Mouse (Mus musculus) stomach, embryonic 16.5 days (tissue): ENCODE results near the gene Wdr90. TPM values are rescaled to one million over a fixed set of nuclear protein-coding genes. Genes with fewer than 3 reads are reported as not detected.

Experiments used
- ATAC-seq: fragments of 200-750 bp; cut with Nextera tagmentation; 2 replicates; pipeline ENCODE4 v1.8.0; 2017; ENCODE audit warnings: moderate number of reproducible peaks, moderate TSS enrichment; ENCODE audit not compliant: insufficient read depth, low FRiP score
- H3K27ac ChIP-seq: fragments of 300-500 bp; sonication (generic); 2 replicates; pipeline ENCODE4 v1.5.1; 2014; ENCODE audit warnings: low read length
- H3K27me3 ChIP-seq: fragments of 300-500 bp; sonication (generic); 2 replicates; pipeline ENCODE4 v1.6.1; 2014; ENCODE audit warnings: low read length, control low read depth, mixed read lengths; ENCODE audit not compliant: control insufficient read depth, insufficient read depth
- H3K36me3 ChIP-seq: fragments of 300-500 bp; sonication (generic); 2 replicates; pipeline ENCODE4 v1.6.1; 2014; ENCODE audit warnings: low read length; ENCODE audit not compliant: control insufficient read depth, insufficient read depth
- H3K4me1 ChIP-seq: fragments of 300-500 bp; sonication (generic); 2 replicates; pipeline ENCODE4 v1.6.1; 2014; ENCODE audit warnings: low read length, control low read depth, mixed read lengths; ENCODE audit not compliant: control insufficient read depth, insufficient read depth
- H3K4me2 ChIP-seq: fragments of 300-500 bp; sonication (generic); 2 replicates; pipeline ENCODE4 v1.6.1; 2014; ENCODE audit warnings: low read depth, low read length, mixed read lengths
- H3K4me3 ChIP-seq: fragments of 300-500 bp; sonication (generic); replicated peaks from 2 replicates; pipeline ENCODE4 v1.5.1; 2014; ENCODE audit warnings: mild to moderate bottlenecking, low read length
- H3K9ac ChIP-seq: fragments of 300-500 bp; sonication (generic); 2 replicates; pipeline ENCODE4 v1.6.1; 2014; ENCODE audit warnings: low read length
- H3K9me3 ChIP-seq: fragments of 300-500 bp; sonication (generic); replicated peaks from 2 replicates; pipeline ENCODE4 v1.6.1; 2016; ENCODE audit warnings: low read length, control low read depth; ENCODE audit not compliant: control insufficient read depth
- WGBS: fragments of 180-500 bp; shearing (Covaris S2); extraction: QIAGEN DNeasy Blood & Tissue Kit; methylation state at CpG from one replicate; pipeline ENCODE4 v1.1.7; 2014; 5-methylcytosine and 5-hydroxymethylcytosine counted together
- polyA plus RNA-seq: library from polyadenylated mRNA; unstranded; fragments of >200 nt; fragmentation: Nextera tagmentation; extraction: Ambion mirVana; gene quantifications from 2 replicates; pipeline ENCODE4 v1.2.1, GENCODE M21; 2015

Wdr90 gene
- 20.9 and 22.1 TPM in 2 replicates for polyA plus RNA-seq

- Histone ChIP-seq H3K27me3 (no peaks in the 10 kb centered on the region), H3K36me3 (0 out of 2 replicates have a peak, but pooled peaks cover 3% of the 10 kb centered on the region), H3K9me3 (no peaks in the 10 kb centered on the region), H3K27ac (peak within 1 kb of the TSS; percentile 75), H3K4me1 (peaks cover 14% of the 10 kb centered on the region), H3K4me2 (peak within 1 kb of the TSS; percentile 96), H3K4me3 (peak within 1 kb of the TSS; percentile 82), H3K9ac (peak within 1 kb of the TSS; percentile 90)
- peak; percentile 94 for ATAC-seq
- 2% methylated on average over 65 of the region's 65 CpGs for WGBS
These were observed at the start of gene Wdr90 for GRCm38 (mm10) chr17:25860832-25861703. Gene Wdr90, minus strand, starts transcription at chr17:25861501.

GRCm38 (mm10) chr17:25907640-25908039 is 46.3 kb upstream of the Wdr90 start:
- Histone ChIP-seq H3K4me1 (no peaks in the 10 kb centered on the region), H3K4me3 (no peak overlapping the region), H3K9ac (no peak overlapping the region), H3K27me3 (no peaks in the 10 kb centered on the region), H3K9me3 (no peaks in the 10 kb centered on the region), H3K4me2 (no peak overlapping the region), H3K27ac (no peak overlapping the region), H3K36me3 (no peaks in the 10 kb centered on the region)
- no peak for ATAC-seq
- 87% methylated on average over 2 of the region's 2 CpGs for WGBS

- H3K4me3 ChIP-seq, result no peak overlapping the region
- 78% methylated on average over 3 of the region's 3 CpGs for WGBS
- H3K27me3 ChIP-seq, result no peaks in the 10 kb centered on the region
- no peak for ATAC-seq
- H3K4me1 ChIP-seq, result no peaks in the 10 kb centered on the region
- H3K36me3 ChIP-seq, result 0 out of 2 replicates have a peak, but pooled peaks cover 8% of the 10 kb centered on the region
- H3K27ac ChIP-seq, result no peak overlapping the region
- no peaks in the 10 kb centered on the region for H3K9me3 ChIP-seq
- no peak overlapping the region for H3K4me2 ChIP-seq
- H3K9ac ChIP-seq, result no peak overlapping the region
These were observed 41.8 kb upstream of the Wdr90 start for GRCm38 (mm10) chr17:25903061-25903460.

- H3K4me1 ChIP-seq, result no peaks in the 10 kb centered on the region
- no peak overlapping the region for H3K4me3 ChIP-seq
- ATAC-seq, result no peak
These were observed 38.9 kb upstream of the Wdr90 start for GRCm38 (mm10) chr17:25900193-25900592.

DNA sequence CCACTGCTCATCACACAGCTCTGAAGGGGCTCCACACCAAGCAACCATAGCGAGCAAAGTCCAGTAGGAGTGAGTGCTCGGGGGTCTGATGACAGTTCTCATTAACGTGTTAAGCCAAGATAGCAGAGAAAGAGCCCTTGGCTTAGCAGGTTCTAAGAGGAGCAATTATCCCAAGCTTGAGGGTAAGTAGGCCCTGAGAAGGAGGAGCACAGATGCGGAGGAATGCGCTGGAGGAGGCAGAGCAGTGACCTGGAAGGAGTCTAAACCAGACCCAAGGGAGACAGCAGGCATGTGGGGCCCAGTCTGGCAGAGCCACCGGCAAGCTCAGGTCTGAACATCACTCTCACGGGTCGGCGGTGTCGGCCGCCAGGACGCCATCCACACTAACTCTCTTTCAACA is 34.6 kb upstream of the Wdr90 start:
- WGBS, result 71% methylated on average over 12 of the region's 12 CpGs
- Histone ChIP-seq H3K27ac (no peak overlapping the region), H3K27me3 (no peaks in the 10 kb centered on the region), H3K4me1 (no peaks in the 10 kb centered on the region), H3K9me3 (no peaks in the 10 kb centered on the region), H3K4me3 (no peak overlapping the region), H3K36me3 (0 out of 2 replicates have a peak, but pooled peaks cover 7% of the 10 kb centered on the region), H3K9ac (no peak overlapping the region), H3K4me2 (no peak overlapping the region)
- no peak for ATAC-seq

More at GRCm38 (mm10) chr17:25900193-25900592, 38.9 kb upstream of the Wdr90 start:
- Histone ChIP-seq H3K27ac (no peak overlapping the region), H3K27me3 (no peaks in the 10 kb centered on the region), H3K9ac (no peak overlapping the region), H3K36me3 (0 out of 2 replicates have a peak, but pooled peaks cover 8% of the 10 kb centered on the region), H3K9me3 (no peaks in the 10 kb centered on the region), H3K4me2 (no peak overlapping the region)
- WGBS, result 97% methylated on average over 1 of the region's 1 CpGs

DNA sequence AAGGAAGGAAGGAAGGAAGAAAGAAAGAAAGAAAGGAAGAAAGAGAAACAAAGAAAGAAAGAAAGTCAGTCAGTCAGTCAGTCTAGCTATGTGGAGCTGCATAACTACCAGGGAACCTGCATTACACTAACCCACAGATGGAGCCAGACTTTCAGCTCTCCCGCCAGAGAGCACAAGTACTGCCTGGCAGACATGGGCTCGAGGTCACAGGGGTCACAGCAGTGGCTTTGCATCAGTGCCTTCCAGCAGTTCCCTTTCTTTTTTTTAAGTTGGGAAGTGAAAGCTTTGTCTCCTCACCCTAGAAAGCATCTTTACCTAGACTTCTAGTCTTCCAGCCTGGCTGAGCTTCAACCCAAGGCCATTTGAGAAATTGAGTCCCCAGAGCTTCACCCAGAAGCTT is 34.1 kb upstream of the Wdr90 start:
- Histone ChIP-seq H3K9me3 (no peaks in the 10 kb centered on the region), H3K4me3 (no peak overlapping the region), H3K9ac (no peak overlapping the region), H3K27me3 (no peaks in the 10 kb centered on the region), H3K4me2 (no peak overlapping the region), H3K36me3 (0 out of 2 replicates have a peak, but pooled peaks cover 2% of the 10 kb centered on the region), H3K27ac (no peak overlapping the region), H3K4me1 (no peaks in the 10 kb centered on the region)
- 52% methylated on average over 2 of the region's 2 CpGs for WGBS
- ATAC-seq, result no peak

DNA sequence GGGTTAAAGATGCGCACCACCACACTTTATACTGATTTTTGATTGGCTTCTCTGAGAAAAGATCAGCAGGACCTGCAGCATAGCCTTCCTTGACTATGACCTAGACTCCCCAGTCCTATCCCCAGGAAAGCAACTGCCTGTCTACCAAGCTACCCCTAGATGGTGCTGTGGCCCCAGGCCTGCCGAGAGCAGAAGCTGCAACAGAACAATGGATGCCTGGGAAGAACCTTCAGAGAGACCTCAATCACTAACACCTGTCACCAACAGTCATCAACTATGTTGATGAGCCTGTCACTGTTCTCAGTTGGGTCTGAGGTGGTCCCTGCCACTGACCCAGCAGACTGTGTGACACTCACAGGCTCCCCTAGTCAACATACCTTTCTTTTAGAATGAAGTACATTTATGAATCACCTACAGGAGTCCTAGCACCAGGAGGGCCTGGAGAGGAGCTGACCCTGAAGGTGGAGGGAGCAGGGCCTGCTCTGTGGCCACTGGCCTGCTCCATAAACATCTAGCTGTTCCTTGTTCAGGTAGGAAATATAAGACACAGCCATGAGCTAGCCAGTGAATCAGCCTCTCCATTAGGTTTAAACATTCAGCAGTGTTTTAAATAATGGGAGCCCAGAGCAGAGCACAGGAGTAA is 32.8 kb upstream of the Wdr90 start:
- WGBS, result 34% methylated on average over 2 of the region's 2 CpGs
- H3K27me3 ChIP-seq, result no peaks in the 10 kb centered on the region
- H3K9ac ChIP-seq, result no peak overlapping the region
- no peak overlapping the region for H3K4me2 ChIP-seq
- H3K27ac ChIP-seq, result no peak overlapping the region
- H3K9me3 ChIP-seq, result no peaks in the 10 kb centered on the region
- no peak overlapping the region for H3K4me3 ChIP-seq
- ATAC-seq, result peak; percentile 68
- H3K36me3 ChIP-seq, result no peaks in the 10 kb centered on the region
- no peaks in the 10 kb centered on the region for H3K4me1 ChIP-seq

GRCm38 (mm10) chr17:25888837-25889236 is 27.5 kb upstream of the Wdr90 start:
- H3K4me2 ChIP-seq, result no peak overlapping the region
- no peak overlapping the region for H3K27ac ChIP-seq
- H3K4me3 ChIP-seq, result no peak overlapping the region
- H3K27me3 ChIP-seq, result no peaks in the 10 kb centered on the region
- H3K4me1 ChIP-seq, result no peaks in the 10 kb centered on the region
- H3K9me3 ChIP-seq, result no peaks in the 10 kb centered on the region
- no peak for ATAC-seq
- 87% methylated on average over 3 of the region's 3 CpGs for WGBS
- H3K9ac ChIP-seq, result no peak overlapping the region
- peaks cover 4% of the 10 kb centered on the region for H3K36me3 ChIP-seq

DNA sequence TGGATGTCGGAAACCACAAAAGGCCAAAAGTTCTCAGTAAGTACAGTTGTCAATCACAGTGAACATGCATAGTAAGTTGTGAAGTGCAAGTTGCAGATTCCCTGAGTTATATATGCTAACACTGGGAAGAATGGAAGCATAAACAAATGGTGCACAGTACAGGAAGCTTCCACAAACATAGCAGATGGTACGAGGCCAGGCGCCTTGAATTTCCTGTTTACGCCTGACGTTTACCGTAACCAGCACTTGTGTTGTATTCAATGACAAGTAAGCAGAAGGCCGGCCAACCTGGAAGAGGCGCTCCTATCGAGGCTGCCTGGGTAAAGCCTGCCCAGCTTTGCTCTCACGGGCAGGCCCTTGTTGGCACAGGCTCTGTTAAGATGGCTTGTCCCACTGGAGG is 26.2 kb upstream of the Wdr90 start:
- no peak for ATAC-seq
- Histone ChIP-seq H3K27ac (no peak overlapping the region), H3K9me3 (no peaks in the 10 kb centered on the region), H3K4me2 (no peak overlapping the region), H3K4me1 (no peaks in the 10 kb centered on the region), H3K4me3 (no peak overlapping the region), H3K27me3 (no peaks in the 10 kb centered on the region), H3K36me3 (peaks cover 8% of the 10 kb centered on the region), H3K9ac (no peak overlapping the region)
- 78% methylated on average over 10 of the region's 10 CpGs for WGBS
